18 mouse cellular contexts compared by ENCODE assay signal in the genomic region with DNA sequence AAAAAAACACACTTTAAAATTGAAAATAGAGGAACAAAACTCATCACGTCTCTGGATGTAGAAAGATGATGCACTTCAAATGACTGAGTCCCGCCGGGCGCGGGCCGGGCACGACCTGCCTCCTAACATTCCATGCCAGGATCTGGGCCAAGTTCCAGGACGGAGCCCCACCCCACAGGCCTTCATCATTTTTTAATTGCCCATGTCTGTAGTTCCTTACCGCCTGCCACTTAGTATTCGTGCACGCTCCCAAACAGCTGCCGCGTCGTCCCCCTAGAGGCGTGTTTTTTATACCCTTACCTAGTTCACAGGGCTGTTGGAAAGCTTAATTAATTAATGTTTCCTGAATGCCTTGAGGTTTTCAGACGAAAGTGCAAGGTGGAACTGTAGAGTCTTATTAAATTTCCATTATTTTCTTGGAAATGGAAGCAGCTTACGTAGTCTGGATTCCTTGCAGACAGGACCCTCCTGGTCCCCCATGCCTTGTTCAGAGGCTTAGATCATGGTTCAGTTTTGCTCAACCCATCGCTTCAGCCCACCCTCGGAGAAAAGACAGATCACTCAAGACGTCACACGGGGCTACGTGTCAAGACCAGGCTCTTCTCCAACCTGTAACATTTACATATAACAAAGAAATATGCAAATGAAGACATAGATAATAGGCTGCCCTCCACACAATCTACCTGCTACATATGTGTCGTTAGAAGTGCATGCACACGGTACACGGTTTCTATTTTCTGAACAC.
DNase-seq lines count a peak whose midpoint lies in the region; ATAC-seq and TF ChIP-seq lines count a peak whose summit lies in the region.
"Had no signal": no experiment of that assay in that cellular context is flagged by ENCODE, and none has a peak within 500 bp of the region (broad histone marks: within the 10 kb centered on the region; RNA-seq: fewer than 3 reads in every experiment).

No protein-coding gene starts in this region.

- intact Hi-C loops in gastrocnemius, postnatal 36 days (cut with DNase I) = no loop called here

- no peak for TF ChIP-seq CTCF in cerebellum, adult 2 months (IDR thresholded peaks at IDR 0.05; ENCODE audit: borderline replicate concordance, insufficient read depth, low read depth, low read length)
- TF ChIP-seq CTCF in hindbrain, postnatal 0 days (IDR thresholded peaks at IDR 0.05; ENCODE audit: low read depth) = peak; percentile 22; the same call in 1 of the 2 replicates

- H3K27ac ChIP-seq in cerebellum, adult 2 months (ENCODE audit: insufficient read depth, low read length) = no peak overlapping the region
- no peak overlapping the region for H3K27ac ChIP-seq in limb, embryonic 13.5 days
- H3K27ac ChIP-seq in limb, embryonic 10.5 days = no peak overlapping the region
- H3K27ac ChIP-seq in hindbrain, postnatal 0 days = no peak overlapping the region
- H3K27ac ChIP-seq in neural tube, embryonic 13.5 days (replicated peaks) = no peak overlapping the region
- H3K27ac ChIP-seq: embryonic facial prominence, embryonic 12.5 days had no signal

- H3K36me3 ChIP-seq in limb, embryonic 13.5 days = no peaks in the 10 kb centered on the region
- no peaks in the 10 kb centered on the region for H3K36me3 ChIP-seq in limb, embryonic 10.5 days
- no peaks in the 10 kb centered on the region for H3K36me3 ChIP-seq in hindbrain, postnatal 0 days (ENCODE audit: insufficient read depth, low read length)
- H3K36me3 ChIP-seq in neural tube, embryonic 13.5 days = no peaks in the 10 kb centered on the region
- H3K36me3 ChIP-seq: embryonic facial prominence, embryonic 12.5 days; heart, embryonic 12.5 days had no signal

- H3K4me3 ChIP-seq in cerebellum, adult 2 months (replicated peaks; ENCODE audit: insufficient read depth, low read depth, low read length) = no peak overlapping the region
- no peak overlapping the region for H3K4me3 ChIP-seq in limb, embryonic 13.5 days
- no peak overlapping the region for H3K4me3 ChIP-seq in limb, embryonic 10.5 days
- no peak overlapping the region for H3K4me3 ChIP-seq in hindbrain, postnatal 0 days (ENCODE audit: low read length)
- H3K4me3 ChIP-seq in neural tube, embryonic 13.5 days = no peak overlapping the region
- H3K4me3 ChIP-seq: embryonic facial prominence, embryonic 12.5 days; heart, embryonic 12.5 days had no signal

- H3K27me3 ChIP-seq in cerebellum, adult 2 months (ENCODE audit: control insufficient read depth, insufficient read depth, low read length) = no peaks in the 10 kb centered on the region; the same call in 1 of the 2 replicates
- no peaks in the 10 kb centered on the region for H3K27me3 ChIP-seq in limb, embryonic 13.5 days
- no peaks in the 10 kb centered on the region for H3K27me3 ChIP-seq in limb, embryonic 10.5 days (ENCODE audit: low read depth, poor library complexity, severe bottlenecking)
- no peaks in the 10 kb centered on the region for H3K27me3 ChIP-seq in hindbrain, postnatal 0 days (ENCODE audit: insufficient read depth, low read length)
- no peaks in the 10 kb centered on the region for H3K27me3 ChIP-seq in neural tube, embryonic 13.5 days
- H3K27me3 ChIP-seq: CH12.LX; embryonic facial prominence, embryonic 12.5 days; heart, embryonic 12.5 days had no signal

- H3K9ac ChIP-seq in limb, embryonic 13.5 days = no peak overlapping the region
- H3K9ac ChIP-seq in hindbrain, postnatal 0 days (replicated peaks; ENCODE audit: low read length) = no peak overlapping the region
- no peak overlapping the region for H3K9ac ChIP-seq in neural tube, embryonic 13.5 days
- H3K9ac ChIP-seq: embryonic facial prominence, embryonic 12.5 days; heart, embryonic 12.5 days had no signal

- no peaks in the 10 kb centered on the region for H3K9me3 ChIP-seq in limb, embryonic 13.5 days
- H3K9me3 ChIP-seq in limb, embryonic 10.5 days (replicated peaks) = no peaks in the 10 kb centered on the region
- H3K9me3 ChIP-seq in hindbrain, postnatal 0 days (ENCODE audit: low read length) = no peaks in the 10 kb centered on the region
- H3K9me3 ChIP-seq in neural tube, embryonic 13.5 days = peaks cover 10% of the 10 kb centered on the region
- H3K9me3 ChIP-seq: embryonic facial prominence, embryonic 12.5 days had no signal

- TF ChIP-seq POLR2A in cerebellum, adult 2 months (IDR thresholded peaks at IDR 0.05; ENCODE audit: borderline replicate concordance, insufficient read depth, low read length) = no peak

- peak; percentile 73 to 83 for DNase-seq in cerebellum, postnatal 10 days
- DNase-seq in cerebellum, adult 2 months = no peak
- DNase-seq in limb, embryonic 10.5 days (ENCODE audit: low spot score) = no peak
- DNase-seq in hindbrain, postnatal 0 days (ENCODE audit: low spot score) = peak; percentile 27
- no peak for DNase-seq in right cerebral cortex, postnatal 10 days (ENCODE audit: low spot score in 2 of 2)
- DNase-seq in gastrocnemius, postnatal 36 days = no peak
- DNase-seq: adrenal gland, postnatal 14 days; gastrocnemius, postnatal 25 days; heart, postnatal 36 days; kidney, adult 11 months; kidney, postnatal 25 days; right cerebral cortex, postnatal 25 days; thymus, postnatal 4 days had no signal

- 37% methylated on average over 25 of the region's 25 CpGs for WGBS in cerebellum, adult 2 months
- 58% methylated on average over 25 of the region's 25 CpGs for WGBS in limb, embryonic 13.5 days
- 85% methylated on average over 25 of the region's 25 CpGs for WGBS in limb, embryonic 10.5 days
- 46% methylated on average over 25 of the region's 25 CpGs for WGBS in hindbrain, postnatal 0 days
- WGBS in neural tube, embryonic 13.5 days = 53% methylated on average over 25 of the region's 25 CpGs

- H3K4me2 ChIP-seq in limb, embryonic 13.5 days (replicated peaks) = peak overlapping the region; percentile 34
- H3K4me2 ChIP-seq in hindbrain, postnatal 0 days (ENCODE audit: low read depth, low read length) = peak overlapping the region; percentile 31; the same call in 1 of the 2 replicates
- peak overlapping the region; percentile 13 for H3K4me2 ChIP-seq in neural tube, embryonic 13.5 days
- H3K4me2 ChIP-seq: embryonic facial prominence, embryonic 12.5 days; heart, embryonic 12.5 days had no signal

- no peak for ATAC-seq in limb, embryonic 13.5 days (ENCODE audit: low FRiP score, low read depth)
- ATAC-seq in hindbrain, postnatal 0 days = peak; percentile 49; the same call in 1 of the 2 replicates
- peak; percentile 56 for ATAC-seq in neural tube, embryonic 13.5 days (ENCODE audit: low read depth)

- no peaks in the 10 kb centered on the region for H3K4me1 ChIP-seq in cerebellum, adult 2 months (ENCODE audit: control insufficient read depth, insufficient read depth, low read length)
- 0 out of 2 replicates have a peak, but pooled peaks cover 11% of the 10 kb centered on the region for H3K4me1 ChIP-seq in limb, embryonic 13.5 days
- peaks cover 13% of the 10 kb centered on the region for H3K4me1 ChIP-seq in limb, embryonic 10.5 days
- no peaks in the 10 kb centered on the region for H3K4me1 ChIP-seq in hindbrain, postnatal 0 days (ENCODE audit: insufficient read depth, low read length)
- peaks cover 7% of the 10 kb centered on the region; the same call in 1 of the 2 replicates for H3K4me1 ChIP-seq in neural tube, embryonic 13.5 days (replicated peaks)
- H3K4me1 ChIP-seq: embryonic facial prominence, embryonic 12.5 days; heart, embryonic 12.5 days had no signal

Comparison
In these comparisons a context has a peak if more than half of its experiments do, and no peak if none do; other contexts are left out.
1. DNase-seq: peak in cerebellum, postnatal 10 days (2 of 2) and hindbrain, postnatal 0 days (single experiment); none in cerebellum, adult 2 months (0 of 2), limb, embryonic 10.5 days (single experiment), right cerebral cortex, postnatal 10 days (0 of 2) and gastrocnemius, postnatal 36 days (0 of 2).
2. Peak in every context shown above with its lines, with median percentiles within 50 percentile points of each other: H3K4me2 ChIP-seq.